Mouse (Mus musculus) CH12.LX (cell line): ENCODE measurements around the gene Rgl1. TPM values are rescaled to one million over a fixed set of nuclear protein-coding genes. Genes with fewer than 3 reads are reported as not detected.

ENCODE experiments used
- DNase-seq: peaks from one replicate; pipeline ENCODE4 v3.0.0-alpha.2; 2013; ENCODE audit errors: extremely low read depth
- H3K27ac ChIP-seq: 2 replicates; pipeline ENCODE4 v1.5.1; 2012; ENCODE audit warnings: low read depth, mild to moderate bottlenecking, control low read depth, moderate library complexity; ENCODE audit not compliant: insufficient read depth
- H3K27me3 ChIP-seq: replicated peaks from 2 replicates; pipeline ENCODE3; 2012; ENCODE audit warnings: inconsistent platforms
- H3K36me3 ChIP-seq, 2 experiments: replicated peaks in 1 of 2; 2 replicates each; pipeline versions ENCODE3 to v1.6.1; 2012; ENCODE audit warnings: inconsistent platforms in 1 of 2, low read length in 1 of 2, mild to moderate bottlenecking in 1 of 2, mixed read lengths in 1 of 2, moderate library complexity in 1 of 2; ENCODE audit not compliant: control insufficient read depth in 1 of 2, insufficient read depth in 1 of 2
- H3K4me1 ChIP-seq, 2 experiments: 2 replicates each; pipeline ENCODE4 v1.6.1; 2012; ENCODE audit warnings: inconsistent platforms in 1 of 2, moderate library complexity in 1 of 2; ENCODE audit not compliant: insufficient read depth in 2 of 2, control insufficient read depth in 1 of 2
- H3K4me2 ChIP-seq: 2 replicates; pipeline ENCODE4 v1.6.1; 2012; ENCODE audit warnings: low read depth, mild to moderate bottlenecking, control low read depth; ENCODE audit not compliant: poor library complexity, insufficient read depth, severe bottlenecking
- H3K4me3 ChIP-seq, 3 experiments: fragments of 150-350 bp in 1 of 3; sonication (generic) in 1 of 3; replicated peaks in 1 of 3; 2 replicates each; pipeline versions ENCODE3 to v1.5.1; 2011 to 2012; ENCODE audit warnings: low read depth in 2 of 3, low read length in 2 of 3, mild to moderate bottlenecking in 2 of 3, moderate library complexity in 2 of 3, control low read depth in 1 of 3, improper control_type of control experiment in 1 of 3, inconsistent platforms in 1 of 3, mixed read lengths in 1 of 3; ENCODE audit not compliant: poor library complexity in 1 of 3
- H3K79me2 ChIP-seq: replicated peaks from 2 replicates; pipeline ENCODE4 v1.6.1; 2012; ENCODE audit warnings: mild to moderate bottlenecking, moderate library complexity; ENCODE audit not compliant: control insufficient read depth, poor library complexity, insufficient read depth, severe bottlenecking; ENCODE audit errors: extremely low read depth
- H3K9ac ChIP-seq: 2 replicates; pipeline ENCODE4 v1.6.1; 2012; ENCODE audit warnings: low read depth, mild to moderate bottlenecking, control low read depth, moderate library complexity; ENCODE audit not compliant: insufficient read depth
- H3K9me3 ChIP-seq: replicated peaks from 2 replicates; pipeline ENCODE3; 2012; ENCODE audit warnings: low read length, inconsistent platforms, mixed read lengths
- BHLHE40 ChIP-seq: IDR thresholded peaks from 2 replicates; pipeline ENCODE4 v1.6.1; 2011; ENCODE audit warnings: mild to moderate bottlenecking, low read depth, low read length, improper control_type of control experiment
- CTCF ChIP-seq, 2 experiments: IDR thresholded peaks in 1 of 2; conservative IDR thresholded peaks in 1 of 2; 2 replicates each; pipeline ENCODE4 v1.5.1; 2011 to 2012; ENCODE audit warnings: low read depth in 2 of 2, low read length in 2 of 2, improper control_type of control experiment in 1 of 2, inconsistent platforms in 1 of 2, mild to moderate bottlenecking in 1 of 2, moderate library complexity in 1 of 2
- ELF1 ChIP-seq: IDR thresholded peaks from 2 replicates; pipeline ENCODE4 v1.6.1; 2014; ENCODE audit warnings: low read depth, mild to moderate bottlenecking, inconsistent platforms, low read length, improper control_type of control experiment
- HCFC1 ChIP-seq: IDR thresholded peaks from 2 replicates; pipeline ENCODE4 v1.6.1; 2012; ENCODE audit warnings: low read depth, mild to moderate bottlenecking, inconsistent platforms, low read length, improper control_type of control experiment
- MAX ChIP-seq: IDR thresholded peaks from 2 replicates; pipeline ENCODE4 v1.6.1; 2011; ENCODE audit warnings: low read length, improper control_type of control experiment
- MEF2A ChIP-seq: IDR thresholded peaks from 2 replicates; pipeline ENCODE4 v1.6.1; 2014; ENCODE audit warnings: low read depth, mild to moderate bottlenecking, inconsistent platforms, low read length, improper control_type of control experiment, borderline replicate concordance
- MXI1 ChIP-seq: IDR thresholded peaks from 2 replicates; pipeline ENCODE4 v1.6.1; 2011; ENCODE audit warnings: mild to moderate bottlenecking, low read depth, low read length, improper control_type of control experiment
- MYC ChIP-seq: IDR thresholded peaks from 2 replicates; pipeline ENCODE4 v1.6.1; 2011; ENCODE audit warnings: low read depth, mild to moderate bottlenecking, improper control_type of control experiment, low read length
- NELFE ChIP-seq: IDR thresholded peaks from 2 replicates; pipeline ENCODE4 v1.6.1; 2011; ENCODE audit warnings: low read depth, low read length, improper control_type of control experiment
- PAX5 ChIP-seq: IDR thresholded peaks from 2 replicates; pipeline ENCODE4 v1.6.1; 2012; ENCODE audit warnings: low read length, inconsistent platforms, mixed read lengths
- POLR2AphosphoS2 ChIP-seq: IDR thresholded peaks from 2 replicates; pipeline ENCODE4 v1.6.1; 2011; ENCODE audit warnings: low read depth, low read length, improper control_type of control experiment
- RAD21 ChIP-seq: IDR thresholded peaks from 2 replicates; pipeline ENCODE4 v1.6.1; 2011; ENCODE audit warnings: low read depth, mild to moderate bottlenecking, low read length, improper control_type of control experiment, moderate library complexity
- SMC3 ChIP-seq: IDR thresholded peaks from 2 replicates; pipeline ENCODE4 v1.6.1; 2011; ENCODE audit warnings: low read depth, low read length, improper control_type of control experiment
- TCF12 ChIP-seq: IDR thresholded peaks from 2 replicates; pipeline ENCODE4 v1.6.1; 2014; ENCODE audit warnings: low read depth, mild to moderate bottlenecking, inconsistent platforms, low read length, improper control_type of control experiment
- USF2 ChIP-seq: conservative IDR thresholded peaks from 2 replicates; pipeline ENCODE4 v1.6.1; 2011; ENCODE audit warnings: low read depth, low read length, improper control_type of control experiment
- ZC3H11A ChIP-seq: IDR thresholded peaks from 2 replicates; pipeline ENCODE4 v1.6.1; 2012; ENCODE audit warnings: low read depth, mild to moderate bottlenecking, inconsistent platforms, low read length, improper control_type of control experiment
- dilution Hi-C: fragments of 300-500 bp; cut with MboI; formaldehyde crosslinking; loops from 2 replicates; pipeline ENCODE4 v1.14.3; 2020; ENCODE audit warnings: low sequenced_read_pairs; ENCODE audit not compliant: extremely low pct_unique_long_range_greater_than_20kb, extremely low pct_ligation_motif_present
- in situ Hi-C: fragments of 300-500 bp; cut with MboI; formaldehyde crosslinking; loops from 3 replicates; pipeline ENCODE4 v1.14.3; 2019; ENCODE audit warnings: low sequenced_read_pairs, low pct_ligation_motif_present, low pct_unique_long_range_greater_than_20kb, mixed read lengths
- polyA plus RNA-seq: library from polyadenylated mRNA; unstranded; fragments of >175 nt; gene quantifications from 2 replicates; pipeline ENCODE4 v1.2.1, GENCODE M21; 2012; ENCODE audit warnings: low read depth; ENCODE audit not compliant: insufficient read length
- total RNA-seq, 2 experiments: library from RNA; depleted of rRNA; stranded (reverse); fragments of 300-350 nt in 1 of 2; fragments of >200 nt in 1 of 2; gene quantifications; 2 replicates each; pipeline ENCODE4 v1.2.3; 2012 to 2014

The Rgl1 gene
- total and polyA plus RNA-seq, 3 experiments: 0.25 to 1.7 (median 0.74) TPM

DNA sequence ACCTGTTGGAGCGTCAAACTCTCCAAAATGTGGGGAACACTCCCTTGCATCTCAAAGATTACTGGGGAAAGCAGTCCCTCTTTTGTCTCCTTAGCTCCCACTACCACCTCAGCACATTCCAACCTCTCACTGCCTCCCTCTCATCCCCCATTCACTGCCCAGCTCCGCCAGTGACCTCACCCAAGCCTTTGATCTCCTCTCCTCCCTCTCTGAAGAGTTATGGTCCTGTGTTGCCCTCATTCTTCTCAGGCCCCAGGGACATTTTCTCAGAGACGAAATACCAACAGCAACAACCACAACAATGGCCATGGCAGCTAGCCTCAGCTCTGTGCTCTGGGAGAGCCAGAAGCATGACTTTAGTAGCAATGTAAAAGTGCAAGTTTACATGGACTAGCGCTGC, 25.1 kb upstream of the Rgl1 start:
- H3K9me3 ChIP-seq: no peaks in the 10 kb centered on the region
- H3K4me3 ChIP-seq: no peak overlapping the region
- dilution Hi-C loops: no loop called here
- no peak overlapping the region for H3K4me2 ChIP-seq
- TF ChIP-seq MEF2A (no peak), ELF1 (no peak), HCFC1 (no peak), USF2 (no peak)
- H3K27ac ChIP-seq: no peak overlapping the region
- no peaks in the 10 kb centered on the region for H3K27me3 ChIP-seq
- no peaks in the 10 kb centered on the region for H3K79me2 ChIP-seq
- in situ Hi-C loops: loop anchor here (10.0 to 25.0 kb wide), 2 partner anchors 114 to 596 kb away; partner anchors contain the start of gene Smg7
- H3K9ac ChIP-seq: no peak overlapping the region
- H3K36me3 ChIP-seq: no peaks in the 10 kb centered on the region
- DNase-seq: no peak
- H3K4me1 ChIP-seq: peaks cover 0 to 6% of the 10 kb centered on the region in 2 experiments; a peak in 1 of 4 replicates

DNA sequence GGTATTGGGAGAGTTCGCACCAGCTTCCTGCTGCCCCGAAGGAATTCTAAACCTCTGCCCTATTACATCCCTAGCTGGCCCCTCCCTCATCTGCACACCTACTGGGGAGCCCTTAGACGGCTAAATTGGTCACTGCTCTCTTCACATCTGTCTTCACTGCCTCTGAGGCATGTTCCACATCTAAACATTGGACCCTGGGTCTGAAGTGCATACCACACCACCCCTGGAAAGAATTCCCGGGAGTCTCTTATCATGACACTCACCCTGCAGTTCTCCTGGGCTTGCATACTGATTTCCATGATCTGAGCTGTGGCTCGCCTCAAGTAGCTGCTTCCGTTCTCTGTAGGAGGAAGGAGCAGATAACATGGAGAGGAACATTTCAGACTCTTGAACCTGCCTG, 24.7 kb upstream of the Rgl1 start:
- H3K9me3 ChIP-seq: no peaks in the 10 kb centered on the region
- no peaks in the 10 kb centered on the region for H3K36me3 ChIP-seq
- H3K4me1 ChIP-seq: peaks cover 0 to 3% of the 10 kb centered on the region in 2 experiments; a peak in 1 of 4 replicates
- no peaks in the 10 kb centered on the region for H3K79me2 ChIP-seq
- no peak overlapping the region for H3K4me3 ChIP-seq
- H3K9ac ChIP-seq: no peak overlapping the region
- dilution Hi-C loops: no loop called here
- no peak overlapping the region for H3K27ac ChIP-seq
- no peak overlapping the region for H3K4me2 ChIP-seq
- no peaks in the 10 kb centered on the region for H3K27me3 ChIP-seq
- no peak for DNase-seq
- in situ Hi-C loops: loop anchor here (10.0 to 25.0 kb wide), 2 partner anchors 114 to 596 kb away; partner anchors contain the start of gene Smg7
- TF ChIP-seq TCF12: no peak
- TF ChIP-seq MAX: no peak
- no peak for TF ChIP-seq POLR2AphosphoS2
- TF ChIP-seq MYC: no peak
- TF ChIP-seq PAX5: no peak
- TF ChIP-seq NELFE: no peak
- TF ChIP-seq ZC3H11A: no peak
- TF ChIP-seq USF2: no peak
- no peak for TF ChIP-seq BHLHE40
- TF ChIP-seq, all 38 proteins: peak for 0

DNA sequence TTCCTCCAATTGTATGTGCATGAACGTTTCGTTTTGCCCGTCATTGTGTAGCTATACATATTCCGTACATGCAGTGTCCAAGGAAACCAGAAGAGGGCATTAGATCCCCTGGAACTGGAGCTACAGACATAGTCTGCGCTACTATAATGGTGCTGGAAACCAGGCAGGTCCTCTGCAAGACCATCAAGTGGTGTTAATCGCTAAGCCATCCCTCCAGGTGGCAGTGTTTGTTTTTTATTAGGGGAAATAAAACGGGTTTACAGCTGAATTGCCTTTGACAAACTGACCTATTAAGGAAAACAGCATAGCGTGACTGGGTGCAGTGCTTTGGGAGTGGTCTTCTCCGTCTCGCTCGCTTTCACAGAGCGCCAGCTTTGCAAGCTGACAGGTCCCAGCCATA, 24.1 kb upstream of the Rgl1 start:
- DNase-seq: peak; percentile 51

More for the DNA sequence above, 24.1 kb upstream of the Rgl1 start:
- Histone ChIP-seq H3K4me3 (no peak overlapping the region), H3K79me2 (no peaks in the 10 kb centered on the region), H3K9me3 (no peaks in the 10 kb centered on the region), H3K4me1 (no peaks in the 10 kb centered on the region), H3K9ac (no peak overlapping the region), H3K36me3 (no peaks in the 10 kb centered on the region), H3K4me2 (no peak overlapping the region), H3K27ac (no peak overlapping the region), H3K27me3 (no peaks in the 10 kb centered on the region)
- dilution Hi-C loops: no loop called here
- TF ChIP-seq RAD21: peak; percentile 65
- TF ChIP-seq CTCF (conservative IDR thresholded peaks at IDR 0.05 in 1 of 2, IDR thresholded peaks at IDR 0.05 in 1 of 2; ENCODE audit: low read depth in 2 of 2, low read length in 2 of 2): peak; percentile 23 to 57; a peak in 2 of 4 replicates
- peak; percentile 22 for TF ChIP-seq ZC3H11A
- no peak for TF ChIP-seq MXI1
- peak; percentile 55 for TF ChIP-seq SMC3
- TF ChIP-seq, all 38 proteins: peak for 4
- in situ Hi-C loops: loop anchor here (10.0 to 25.0 kb wide), 2 partner anchors 115 to 597 kb away; partner anchors contain the start of gene Smg7
